Mouse (Mus musculus) monocyte, adult 5-6 weeks (primary cell): ENCODE data around the gene Hnrnpdl. TPM values are rescaled to one million over a fixed set of nuclear protein-coding genes. Genes with fewer than 3 reads are reported as not detected.

Experiments used
- ATAC-seq: fragments of 153-309, 156-312 bp; replicated peaks from 2 replicates; pipeline ENCODE4 v1.8.0; 2017; ENCODE audit warnings: mild to moderate bottlenecking; ENCODE audit not compliant: low TSS enrichment, insufficient number of reproducible peaks, severe bottlenecking, poor library complexity, low FRiP score
- total RNA-seq: library from RNA; stranded (forward); fragments of 200-1000, 200-491, 200-594 nt; gene quantifications from 3 replicates; pipeline ENCODE4 v1.2.3, GENCODE M21; 2017

Hnrnpdl gene
- 526 to 624 TPM (median 546 TPM) in 3 replicates for total RNA-seq

- peak; percentile 56 for ATAC-seq
Observed at GRCm38 (mm10) chr5:100039602-100040142, at the start of gene Hnrnpdl, which contains the start of gene Enoph1. Hnrnpdl (minus strand) TSS chr5:100039664. Enoph1 (plus strand) TSS chr5:100039985.

DNA sequence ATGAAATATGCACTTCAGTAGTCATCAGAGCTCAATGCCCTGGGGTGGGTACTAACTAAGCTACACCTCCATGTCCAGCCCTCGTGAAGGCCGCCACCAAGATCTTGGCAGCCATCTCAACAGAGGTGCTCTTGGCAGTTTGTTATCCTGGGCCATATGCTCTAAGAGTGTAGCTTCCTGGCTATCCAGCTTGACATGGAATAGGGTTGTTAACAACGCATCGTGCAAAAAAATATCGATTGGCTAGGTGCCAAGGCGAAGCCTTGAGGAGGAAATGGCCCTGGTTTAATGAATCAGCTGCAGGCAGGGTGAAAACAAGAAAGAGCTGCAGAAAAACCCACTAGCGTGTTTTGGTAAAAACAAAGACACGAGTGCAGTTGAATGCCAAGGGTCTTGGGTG, 45.6 kb upstream of the Hnrnpdl start:
- ATAC-seq = no peak

- ATAC-seq = no peak
Observed at GRCm38 (mm10) chr5:100083953-100084562, 44.6 kb upstream of the Hnrnpdl start.

- ATAC-seq = no peak
Observed at GRCm38 (mm10) chr5:100082006-100082405, 42.5 kb upstream of the Hnrnpdl start.

- no peak for ATAC-seq
Observed at GRCm38 (mm10) chr5:100079931-100080275, 40.4 kb upstream of the Hnrnpdl start.

DNA sequence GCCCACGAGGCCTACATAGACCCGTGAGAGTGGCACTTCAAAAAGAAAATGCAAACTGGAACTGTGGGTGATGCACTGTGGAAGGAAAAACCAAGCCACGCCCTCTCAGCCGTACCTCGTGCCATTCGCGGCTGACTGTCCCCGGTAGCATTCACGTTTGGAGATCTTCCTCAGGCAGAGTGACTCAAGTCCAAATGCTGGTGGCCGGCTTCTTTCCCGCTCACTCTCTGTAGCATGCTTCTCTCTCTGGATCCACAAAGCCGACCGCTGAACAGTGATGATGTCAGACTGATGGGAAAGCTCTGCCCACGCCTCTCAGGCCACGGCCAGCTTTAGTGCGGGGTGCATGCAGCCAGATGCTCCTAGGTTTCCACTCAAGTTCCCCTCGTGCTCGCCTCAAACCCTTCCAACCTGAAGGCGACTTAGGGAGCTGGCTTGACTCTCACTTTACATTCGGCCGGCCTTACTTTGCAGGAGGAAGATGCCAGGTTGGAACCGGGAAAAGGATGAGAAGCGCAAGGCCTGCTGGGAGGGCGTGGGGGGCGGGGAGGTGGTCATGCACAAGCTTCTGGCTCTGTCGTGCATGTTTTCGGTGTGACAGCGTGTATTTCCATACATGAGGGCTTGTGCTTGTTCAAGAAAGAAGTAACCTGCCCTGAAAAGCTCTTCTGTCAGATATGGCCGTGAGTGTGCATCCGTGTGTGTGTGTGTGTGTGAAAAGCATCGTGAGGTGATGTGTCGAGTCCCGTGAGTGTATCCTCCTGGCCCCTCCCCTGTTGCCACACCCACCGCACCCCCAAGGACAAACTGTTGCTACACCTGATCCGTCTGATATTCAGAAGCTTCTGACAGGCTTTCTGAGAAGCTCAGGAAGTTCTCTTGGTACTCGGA, 39.8 kb upstream of the Hnrnpdl start:
- ATAC-seq = no peak; the same call in 1 of the 2 replicates

DNA sequence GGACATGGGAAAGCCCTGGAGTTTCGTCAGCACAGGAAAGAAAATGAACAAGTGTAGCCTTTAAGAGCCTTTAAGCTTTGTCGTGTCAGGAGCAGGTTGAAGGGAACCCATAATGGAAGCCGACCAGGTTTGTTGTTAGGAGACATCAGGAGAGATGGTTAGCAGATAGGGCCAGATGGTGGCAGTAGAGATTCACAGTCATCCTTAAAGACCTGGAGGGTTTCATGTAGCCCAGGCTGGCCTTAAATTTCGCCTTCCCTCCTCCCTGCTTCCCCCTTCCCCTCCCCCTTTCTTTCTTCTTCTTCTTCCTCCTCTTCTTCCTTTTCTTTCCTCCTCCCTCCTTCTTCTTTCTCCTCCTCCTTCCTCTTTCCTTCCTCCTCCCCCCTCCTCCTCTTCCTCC, 35.1 kb upstream of the Hnrnpdl start:
- no peak for ATAC-seq

- no peak for ATAC-seq
Observed at GRCm38 (mm10) chr5:100072557-100072956, 33.1 kb upstream of the Hnrnpdl start.

DNA sequence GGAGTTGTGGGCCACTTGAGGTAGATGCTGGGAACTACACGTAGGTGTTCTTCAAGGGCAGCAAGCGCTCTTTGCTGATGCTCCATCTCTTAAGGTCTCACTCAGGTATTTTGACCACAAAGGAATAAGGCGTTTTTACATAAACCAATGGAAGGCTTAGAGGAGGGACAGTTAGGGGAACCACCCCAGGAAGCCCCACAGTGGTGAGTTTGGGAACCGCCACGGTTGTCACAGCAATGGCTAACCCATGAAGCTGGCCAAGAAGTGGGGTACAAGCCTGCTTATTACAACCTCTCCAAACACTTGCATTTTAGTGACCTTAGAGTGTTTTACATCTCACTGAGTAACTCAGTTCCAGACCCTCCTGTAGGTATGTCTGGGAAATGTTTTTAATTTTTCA, 32.1 kb upstream of the Hnrnpdl start:
- no peak for ATAC-seq

- ATAC-seq = peak; percentile 84
Observed at GRCm38 (mm10) chr5:100070255-100070654, 30.8 kb upstream of the Hnrnpdl start.

DNA sequence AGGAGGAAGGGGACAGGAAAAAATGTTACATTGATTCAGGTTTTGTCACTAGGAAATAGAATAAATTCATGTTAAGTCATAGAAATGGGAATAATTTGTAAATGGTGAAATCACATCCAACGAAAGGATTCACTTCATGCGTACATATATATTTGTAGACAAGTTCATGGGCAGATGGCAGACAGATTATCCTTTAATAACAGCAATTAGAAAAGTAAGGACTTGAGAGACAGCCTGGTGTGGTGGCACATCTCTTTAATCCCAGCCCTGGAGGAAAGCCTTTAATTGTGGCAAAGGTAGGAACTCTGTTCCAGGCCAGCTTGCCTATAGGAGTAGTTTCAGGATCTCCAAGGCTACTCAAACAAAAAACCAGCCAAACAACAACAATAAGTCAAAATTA, 30.1 kb upstream of the Hnrnpdl start:
- no peak for ATAC-seq

DNA sequence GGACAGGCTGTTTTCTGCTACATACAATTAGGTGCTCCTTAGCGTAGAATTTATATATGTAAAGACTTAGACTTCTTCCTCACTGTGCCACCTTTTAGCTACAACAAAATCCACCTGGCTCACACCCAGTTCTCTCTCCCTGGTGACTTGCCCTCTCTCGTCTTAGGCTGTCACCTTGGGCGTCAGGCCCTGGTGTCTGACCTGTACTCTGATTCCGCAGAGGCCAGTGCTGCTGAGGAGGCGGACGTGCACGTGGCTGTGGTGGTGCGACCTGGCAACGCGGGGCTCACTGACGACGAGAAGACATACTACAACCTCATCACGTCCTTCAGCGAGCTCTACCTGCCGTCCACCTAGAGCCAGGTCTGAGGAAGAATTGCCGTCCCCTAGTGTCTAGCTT, 28.1 kb upstream of the Hnrnpdl start:
- no peak for ATAC-seq

DNA sequence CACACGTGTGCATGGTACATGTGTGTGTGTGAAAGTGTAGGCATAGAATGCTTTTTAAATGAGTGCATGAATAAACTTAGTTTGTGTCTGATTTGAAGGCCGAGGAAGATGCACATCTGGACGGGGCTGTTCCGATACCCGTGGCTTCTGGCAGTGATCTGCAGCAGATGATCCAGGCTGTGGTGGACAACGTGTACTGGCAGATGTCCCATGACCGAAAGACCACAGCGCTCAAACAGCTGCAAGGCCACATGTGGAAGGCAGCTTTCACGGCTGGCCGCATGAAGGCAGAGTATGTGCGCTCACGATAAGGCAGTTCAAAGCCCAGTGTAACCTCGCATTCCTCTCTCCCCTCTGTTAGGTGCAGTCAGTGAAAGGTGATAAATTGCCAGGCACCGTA, 21.4 kb upstream of the Hnrnpdl start:
- ATAC-seq = no peak

DNA sequence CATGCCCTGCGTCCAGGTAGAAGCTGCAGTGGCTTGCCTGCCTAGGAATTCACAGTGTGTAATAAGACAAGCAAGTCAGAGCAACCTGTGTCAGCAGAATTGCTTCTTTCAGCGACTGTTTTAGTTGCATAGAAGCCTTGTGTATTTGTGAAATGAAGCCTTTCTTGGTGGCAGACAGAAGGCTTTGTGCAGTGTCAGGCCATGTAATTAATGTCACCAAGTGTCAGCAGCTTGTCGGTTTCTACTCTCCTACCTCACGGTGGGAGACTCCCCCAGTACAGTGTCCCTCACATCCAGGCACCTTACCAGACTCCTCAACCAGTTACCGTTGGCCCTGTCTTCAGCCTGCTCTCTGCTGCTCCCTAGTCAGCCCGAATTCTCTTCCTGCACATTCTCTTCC, 19.9 kb upstream of the Hnrnpdl start:
- no peak for ATAC-seq

DNA sequence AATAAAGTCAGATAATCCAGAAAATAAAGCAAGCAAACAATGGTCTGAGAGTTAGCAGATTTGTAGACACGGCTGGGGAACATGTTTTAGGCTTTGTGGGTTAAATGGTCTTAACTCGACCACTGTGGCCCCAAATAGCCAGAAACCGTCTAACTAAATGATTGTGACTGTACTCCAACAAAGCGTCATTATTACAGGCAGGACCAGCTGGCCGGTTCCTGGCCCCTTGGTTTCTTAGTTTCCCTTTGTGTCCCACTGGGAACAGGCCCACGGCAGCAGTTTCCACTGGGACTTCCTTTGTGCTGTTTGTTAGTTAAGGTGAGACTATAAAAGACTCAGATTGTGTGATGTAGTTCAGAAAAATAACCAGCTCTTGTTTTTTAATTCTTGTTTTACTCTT, 19.3 kb upstream of the Hnrnpdl start:
- ATAC-seq = no peak

GRCm38 (mm10) chr5:100057461-100058209, 18.2 kb upstream of the Hnrnpdl start:
- ATAC-seq = no peak

DNA sequence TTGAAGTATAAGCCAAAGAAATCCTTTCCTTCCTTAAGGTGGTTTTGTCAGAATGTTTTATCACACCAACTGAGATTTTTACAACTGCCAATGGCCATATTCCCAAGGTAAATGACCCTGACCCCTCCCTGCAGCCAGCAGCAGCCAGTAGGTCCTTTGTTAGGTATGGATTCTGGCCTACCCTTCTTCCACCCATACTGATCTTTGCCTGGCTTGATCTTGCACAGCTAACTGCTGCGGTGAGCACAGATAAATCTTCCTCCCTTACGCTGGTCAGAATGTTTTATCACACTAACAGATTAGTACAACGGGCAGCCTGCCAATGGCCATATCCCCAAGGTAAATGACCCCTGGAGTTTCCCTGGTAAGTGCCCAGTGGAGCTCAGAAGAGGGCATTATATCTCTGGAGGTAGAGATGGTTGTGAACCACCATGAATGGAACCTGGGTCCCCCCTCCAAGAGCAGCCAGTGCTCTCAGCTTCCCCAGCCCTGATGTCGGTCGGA, 16.5 kb upstream of the Hnrnpdl start:
- ATAC-seq = no peak

GRCm38 (mm10) chr5:100054807-100055547, 15.5 kb upstream of the Hnrnpdl start:
- no peak; the same call in 1 of the 2 replicates for ATAC-seq
